Mouse (Mus musculus) liver (tissue): ENCODE data around the gene Knop1.

Experiments
- DNase-seq: peaks from one replicate; pipeline ENCODE4 v3.0.0-alpha.2; 2020; ENCODE audit warnings: mixed read lengths

Gene Knop1

GRCm38 (mm10) chr7:118855877-118856304, at the start of gene Knop1:
Gene Knop1, minus strand, starts transcription at chr7:118856254.
- DNase-seq = no peak

GRCm38 (mm10) chr7:118904530-118904929, 48.5 kb upstream of the Knop1 start:
- DNase-seq = no peak

- DNase-seq = no peak
Observed at GRCm38 (mm10) chr7:118903879-118904278, 47.8 kb upstream of the Knop1 start.

GRCm38 (mm10) chr7:118902944-118903343, 46.9 kb upstream of the Knop1 start:
- DNase-seq = peak; percentile 32

GRCm38 (mm10) chr7:118900090-118900489, 44.0 kb upstream of the Knop1 start:
- no peak for DNase-seq

- no peak for DNase-seq
Observed at GRCm38 (mm10) chr7:118898063-118898462, 42.0 kb upstream of the Knop1 start.

GRCm38 (mm10) chr7:118895469-118896450, 39.7 kb upstream of the Knop1 start:
- no peak for DNase-seq

- no peak for DNase-seq
Observed at GRCm38 (mm10) chr7:118889046-118889680, 33.1 kb upstream of the Knop1 start.

- DNase-seq = no peak
Observed at GRCm38 (mm10) chr7:118887303-118888055, 31.4 kb upstream of the Knop1 start.

GRCm38 (mm10) chr7:118884969-118885368, 28.9 kb upstream of the Knop1 start:
- no peak for DNase-seq

- no peak for DNase-seq
Observed at GRCm38 (mm10) chr7:118883957-118884356, 27.9 kb upstream of the Knop1 start.

- no peak for DNase-seq
Observed at GRCm38 (mm10) chr7:118879466-118880029, 23.5 kb upstream of the Knop1 start.

GRCm38 (mm10) chr7:118865362-118865761, 9.3 kb upstream of the Knop1 start:
- no peak for DNase-seq

- no peak for DNase-seq
Observed at GRCm38 (mm10) chr7:118858640-118859039, 2.6 kb upstream of the Knop1 start.

- peak; percentile 88 for DNase-seq
Observed at GRCm38 (mm10) chr7:118855171-118855876, 730 bp downstream of the Knop1 start, which contains the start of gene Iqck. Gene Iqck, plus strand, starts transcription at chr7:118855752.

- DNase-seq = no peak
Observed at GRCm38 (mm10) chr7:118854606-118855005, 1.4 kb downstream of the Knop1 start.

- no peak for DNase-seq
Observed at GRCm38 (mm10) chr7:118852611-118853010, 3.4 kb downstream of the Knop1 start.

- DNase-seq = no peak
Observed at GRCm38 (mm10) chr7:118851571-118851970, 4.5 kb downstream of the Knop1 start.

GRCm38 (mm10) chr7:118850676-118851290, 5.3 kb downstream of the Knop1 start:
- DNase-seq = no peak

- DNase-seq = no peak
Observed at GRCm38 (mm10) chr7:118849543-118850250, 6.4 kb downstream of the Knop1 start.

GRCm38 (mm10) chr7:118848796-118849195, 7.3 kb downstream of the Knop1 start:
- no peak for DNase-seq
